Mouse (Mus musculus) erythroblast, embryonic 14.5 days (primary cell): ENCODE measurements around the gene Evi5.

Experiments
- GATA1 ChIP-seq: IDR thresholded peaks from 2 replicates; pipeline ENCODE4 v1.6.1; 2012; ENCODE audit warnings: low read length, inconsistent platforms, mixed read lengths
- TAL1 ChIP-seq: IDR thresholded peaks from 3 replicates; pipeline ENCODE4 v1.6.1; 2012; ENCODE audit warnings: low read length, inconsistent platforms, mixed read lengths

DNA sequence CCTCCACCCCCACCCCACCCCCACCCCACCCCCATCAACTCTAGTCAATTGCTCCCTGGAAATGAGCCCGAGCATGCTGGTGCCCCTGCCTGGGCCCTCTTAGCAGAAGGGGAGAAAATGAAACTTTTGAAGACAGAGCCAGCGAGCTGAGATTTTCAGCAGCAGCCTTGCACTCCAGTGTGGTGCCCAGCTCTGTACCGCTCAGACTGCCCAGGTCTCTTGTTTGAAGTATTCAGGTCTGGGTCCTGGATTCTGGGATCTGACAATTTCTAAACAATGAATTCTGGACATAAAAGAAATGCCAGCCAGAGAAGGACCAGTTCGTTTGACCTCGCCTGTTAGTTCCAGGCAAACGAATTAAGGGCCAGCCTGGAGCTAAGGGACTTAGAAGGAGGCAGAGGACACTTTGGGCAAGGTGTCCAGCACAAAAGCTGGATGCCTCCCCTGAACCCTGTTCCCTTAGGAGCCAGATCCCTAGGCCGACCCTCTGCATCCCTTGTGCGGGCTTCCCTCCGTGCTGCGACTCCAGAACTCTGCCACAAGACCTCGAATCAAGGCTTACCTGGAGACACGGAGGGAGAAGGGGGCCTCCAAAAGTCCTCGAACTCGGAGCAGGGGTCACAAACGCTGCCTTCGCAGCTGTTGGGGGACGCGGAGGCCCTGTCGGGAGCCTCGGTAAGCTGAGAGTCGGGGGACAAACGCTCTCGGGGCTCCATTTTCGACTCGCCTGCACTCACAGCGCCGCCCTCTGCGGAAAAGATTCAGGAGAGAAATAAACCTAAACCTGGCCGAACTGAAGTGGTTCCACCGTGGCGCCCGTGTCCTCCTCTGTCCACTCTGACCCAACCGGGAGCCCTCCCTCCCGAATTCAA, 152.0 kb downstream of the Evi5 start:
- TF ChIP-seq GATA1 (no peak), TAL1 (no peak)
